Mouse (Mus musculus): ENCODE measurements at regions not wholly inside any gene's neighbourhood (a gene's known extent, or its start where the extent isn't known, plus 50 kb on each side); places are given as distances from the start of the nearest gene placed in this dataset.

DNA sequence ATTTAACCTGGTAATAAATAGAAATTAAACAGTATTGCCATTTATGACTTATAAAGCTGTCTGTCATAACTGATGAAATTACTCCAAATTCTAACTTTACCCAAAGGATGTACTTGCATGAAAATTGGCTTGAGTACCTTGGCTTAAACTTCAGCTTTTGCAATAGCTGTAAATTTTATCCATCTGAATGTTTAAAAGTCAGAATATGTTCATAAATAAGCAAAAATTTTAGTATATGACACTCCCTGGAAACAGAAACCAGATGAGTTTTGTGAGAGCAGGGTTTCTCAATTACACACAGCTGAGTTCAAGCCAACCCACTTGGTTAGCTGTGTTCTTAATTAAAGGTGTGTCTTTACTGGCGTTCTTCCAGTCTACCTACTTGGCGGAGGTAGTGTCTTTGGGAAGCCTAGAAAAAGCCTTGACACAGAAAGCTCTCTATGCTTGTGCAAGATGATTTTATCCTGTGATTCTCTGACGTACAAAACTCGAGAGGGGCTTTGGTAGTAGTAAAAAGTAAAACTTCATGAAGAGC is 311.4 kb upstream of the Cxadr start:
- no peak for ATAC-seq (ENCODE audit: insufficient number of reproducible peaks, low FRiP score, low TSS enrichment, low read depth)
- Histone ChIP-seq H3K9ac (no peak overlapping the region), H3K4me3 (no peak overlapping the region), H3K36me3 (no peaks in the 10 kb centered on the region), H3K4me2 (no peak overlapping the region), H3K27me3 (no peaks in the 10 kb centered on the region), H3K4me1 (no peaks in the 10 kb centered on the region), H3K27ac (peak overlapping the region; percentile 63), H3K9me3 (no peaks in the 10 kb centered on the region)
- 40% methylated on average over 4 of the region's 4 CpGs for WGBS

- H3K36me3 ChIP-seq: no peaks in the 10 kb centered on the region
- H3K4me2 ChIP-seq: no peak overlapping the region
- 97% methylated on average over 5 of the region's 5 CpGs for WGBS
- H3K9me3 ChIP-seq: no peaks in the 10 kb centered on the region
- H3K27me3 ChIP-seq: no peaks in the 10 kb centered on the region
- ATAC-seq (ENCODE audit: insufficient number of reproducible peaks, low FRiP score, low TSS enrichment, low read depth): no peak
- H3K27ac ChIP-seq: 0 out of 2 replicates have a peak overlapping the region, but pooled peaks have one; percentile 47
- no peak overlapping the region for H3K9ac ChIP-seq
- H3K4me1 ChIP-seq: no peaks in the 10 kb centered on the region
- H3K4me3 ChIP-seq: no peak overlapping the region
Measured at GRCm38 (mm10) chr16:77989139-77989538, 312.1 kb upstream of the Cxadr start.

DNA sequence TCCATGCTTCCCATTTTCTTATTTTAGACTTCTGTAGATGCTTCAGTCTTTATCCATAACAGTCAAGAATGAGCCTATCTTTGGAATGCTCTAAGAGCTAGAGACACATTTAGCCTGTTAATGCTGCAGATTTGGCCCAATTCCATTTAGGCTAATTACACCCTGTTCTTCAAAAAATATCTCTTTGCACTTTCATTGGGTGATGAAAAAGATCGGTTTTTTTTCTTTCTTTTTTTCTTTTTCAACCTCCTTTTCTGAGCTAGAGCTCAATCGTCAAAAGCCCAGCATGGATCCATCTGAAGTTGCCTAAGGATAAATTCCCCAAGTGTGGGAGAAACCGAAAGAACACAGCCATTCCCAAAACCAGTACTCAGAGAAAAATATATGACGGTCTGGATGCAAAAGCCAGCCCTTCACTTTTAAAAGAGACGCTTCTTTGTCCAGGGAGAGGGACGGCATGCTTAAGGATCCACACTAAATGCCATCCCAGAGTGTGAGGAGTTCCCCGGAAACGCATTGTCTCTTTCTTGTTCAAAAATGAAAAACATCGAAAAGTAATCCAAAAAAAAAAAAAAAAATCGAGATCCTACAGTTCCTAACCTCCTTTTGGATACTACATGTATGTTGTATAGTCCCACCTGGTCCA is 314.3 kb upstream of the Cxadr start:
- Histone ChIP-seq H3K9ac (no peak overlapping the region), H3K27me3 (no peaks in the 10 kb centered on the region), H3K9me3 (no peaks in the 10 kb centered on the region), H3K36me3 (no peaks in the 10 kb centered on the region), H3K4me2 (no peak overlapping the region), H3K4me3 (no peak overlapping the region), H3K4me1 (no peaks in the 10 kb centered on the region), H3K27ac (peak overlapping the region; percentile 8; the same call in 1 of the 2 replicates)
- WGBS: 68% methylated on average over 10 of the region's 10 CpGs
- ATAC-seq (ENCODE audit: insufficient number of reproducible peaks, low FRiP score, low TSS enrichment, low read depth): no peak

- no peak overlapping the region for H3K4me3 ChIP-seq
- no peaks in the 10 kb centered on the region for H3K36me3 ChIP-seq
- H3K9ac ChIP-seq: no peak overlapping the region
- WGBS: 79% methylated on average over 1 of the region's 1 CpGs
- H3K4me1 ChIP-seq: no peaks in the 10 kb centered on the region
- ATAC-seq (ENCODE audit: insufficient number of reproducible peaks, low FRiP score, low TSS enrichment, low read depth): no peak
- H3K4me2 ChIP-seq: no peak overlapping the region
- no peaks in the 10 kb centered on the region for H3K27me3 ChIP-seq
- H3K9me3 ChIP-seq: no peaks in the 10 kb centered on the region
- H3K27ac ChIP-seq: no peak overlapping the region
Measured at GRCm38 (mm10) chr16:77948785-77949184, 346.9 kb upstream of the Gm11146 start.

DNA sequence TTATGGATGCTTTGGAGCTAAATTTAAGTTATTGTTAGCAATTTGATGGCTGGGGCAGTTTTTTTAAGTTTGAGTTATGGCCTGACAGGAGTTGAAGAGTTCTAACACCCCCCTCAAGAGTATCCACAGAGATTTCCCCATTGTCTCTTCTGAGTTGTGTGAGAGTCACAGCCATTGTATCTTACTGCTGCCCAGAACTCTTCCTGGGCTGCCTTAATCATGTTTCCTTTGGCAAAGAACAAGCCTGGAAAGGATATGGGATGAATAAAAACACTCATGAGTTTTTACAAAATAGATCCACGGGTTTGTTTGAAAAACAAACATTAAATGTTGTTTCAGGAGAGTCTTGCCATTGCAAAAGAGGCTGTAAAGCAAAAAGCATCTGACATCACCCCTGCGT is 343.5 kb upstream of the Gm11146 start:
- no peak for ATAC-seq (ENCODE audit: insufficient number of reproducible peaks, low FRiP score, low TSS enrichment, low read depth)
- no peaks in the 10 kb centered on the region for H3K27me3 ChIP-seq
- no peak overlapping the region for H3K4me3 ChIP-seq
- no peak overlapping the region for H3K4me2 ChIP-seq
- H3K27ac ChIP-seq: no peak overlapping the region
- no peaks in the 10 kb centered on the region for H3K9me3 ChIP-seq
- H3K9ac ChIP-seq: no peak overlapping the region
- 40% methylated on average over 2 of the region's 2 CpGs for WGBS
- H3K4me1 ChIP-seq: no peaks in the 10 kb centered on the region
- no peaks in the 10 kb centered on the region for H3K36me3 ChIP-seq

DNA sequence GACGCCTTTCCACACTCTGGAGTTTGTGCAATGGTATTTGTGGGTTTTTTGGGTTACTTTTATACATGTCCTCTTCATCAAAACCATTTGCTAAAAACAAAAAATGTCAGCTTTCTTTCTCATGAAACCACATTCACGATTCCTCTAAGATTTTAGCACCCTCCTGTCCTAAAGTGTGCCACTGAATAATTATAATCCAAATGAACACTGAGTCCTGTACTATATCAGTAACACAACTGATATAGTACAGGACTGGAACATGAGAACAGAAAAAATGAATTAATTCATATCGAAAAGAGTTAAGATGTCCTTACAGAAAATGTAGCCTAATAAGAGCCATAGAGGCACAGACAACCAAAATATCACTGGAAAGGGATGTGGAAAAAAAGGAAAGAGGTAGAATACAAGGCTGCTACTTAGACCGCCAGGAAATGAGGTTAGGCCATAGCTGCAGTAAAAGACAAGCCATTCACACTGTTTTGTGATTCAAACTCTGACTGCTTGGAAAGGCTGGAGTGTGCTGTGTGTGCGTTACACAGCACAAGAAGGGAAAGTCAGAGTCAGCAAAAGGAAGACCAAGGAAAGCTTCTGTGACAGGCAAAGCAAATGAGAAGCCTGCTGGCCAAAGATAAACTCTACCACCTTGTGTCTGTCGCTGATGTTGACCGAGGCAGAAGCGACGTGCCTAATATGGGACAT is 329.3 kb upstream of the Gm11146 start:
- no peaks in the 10 kb centered on the region for H3K9me3 ChIP-seq
- no peaks in the 10 kb centered on the region for H3K36me3 ChIP-seq
- 65% methylated on average over 9 of the region's 9 CpGs for WGBS
- H3K4me2 ChIP-seq: no peak overlapping the region
- no peaks in the 10 kb centered on the region for H3K27me3 ChIP-seq
- no peak for ATAC-seq (ENCODE audit: insufficient number of reproducible peaks, low FRiP score, low TSS enrichment, low read depth)
- no peak overlapping the region for H3K27ac ChIP-seq
- H3K9ac ChIP-seq: no peak overlapping the region
- H3K4me3 ChIP-seq: no peak overlapping the region
- H3K4me1 ChIP-seq: no peaks in the 10 kb centered on the region

DNA sequence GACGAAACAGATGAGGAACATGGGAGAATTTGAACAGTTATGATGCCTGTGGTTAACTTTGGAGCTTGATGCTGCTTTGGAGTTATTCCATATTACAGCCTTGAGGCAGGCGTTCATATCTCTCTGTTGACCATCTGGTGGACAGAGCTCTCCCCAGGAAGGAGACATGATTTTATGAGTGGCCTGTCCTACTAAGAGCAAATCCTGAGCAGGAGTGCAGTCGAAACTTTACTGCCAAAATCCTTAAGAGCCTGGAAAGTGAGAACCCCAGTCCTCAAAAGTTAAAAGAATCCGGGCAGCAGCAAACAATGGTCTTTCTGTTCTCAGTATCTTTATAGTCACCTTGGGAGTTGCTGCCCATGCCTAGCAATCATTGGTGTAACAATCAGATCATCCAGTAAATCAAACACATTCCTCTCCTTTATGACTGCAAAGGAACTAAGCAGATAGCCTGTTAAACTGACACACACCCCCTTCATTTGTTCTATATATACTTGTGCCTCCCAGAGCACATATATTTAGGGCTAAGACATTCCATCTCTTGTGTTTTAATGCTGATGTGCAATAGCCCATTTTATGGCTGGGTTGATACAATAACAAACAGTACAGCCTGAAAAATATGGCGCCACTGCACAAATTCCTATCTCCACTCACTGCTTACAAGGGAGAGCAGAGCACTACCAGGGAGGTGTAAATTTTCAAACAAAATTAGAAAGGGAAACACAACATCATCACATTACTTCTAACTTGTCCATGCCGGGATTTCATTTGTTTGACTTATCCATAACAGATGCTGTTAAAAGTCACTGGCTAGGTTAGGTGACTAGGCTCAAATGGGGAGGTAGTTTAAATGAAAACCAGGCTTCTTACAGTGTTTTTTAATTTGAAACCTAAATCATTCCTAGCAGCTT is 312.5 kb upstream of the Gm11146 start:
- peak; percentile 79; the same call in 1 of the 2 replicates for ATAC-seq (ENCODE audit: insufficient number of reproducible peaks, low FRiP score, low TSS enrichment, low read depth)
- Histone ChIP-seq H3K4me3 (no peak overlapping the region), H3K27me3 (no peaks in the 10 kb centered on the region), H3K4me1 (0 out of 2 replicates have a peak, but pooled peaks cover 3% of the 10 kb centered on the region), H3K27ac (no peak overlapping the region; the same call in 1 of the 2 replicates), H3K9ac (no peak overlapping the region), H3K9me3 (no peaks in the 10 kb centered on the region), H3K36me3 (no peaks in the 10 kb centered on the region), H3K4me2 (no peak overlapping the region)
- 34% methylated on average over 6 of the region's 6 CpGs for WGBS

- H3K27me3 ChIP-seq: no peaks in the 10 kb centered on the region
- H3K27ac ChIP-seq: no peak overlapping the region
- WGBS: 49% methylated on average over 2 of the region's 2 CpGs
- no peak overlapping the region for H3K4me2 ChIP-seq
- no peaks in the 10 kb centered on the region for H3K36me3 ChIP-seq
- H3K4me3 ChIP-seq: no peak overlapping the region
- H3K9me3 ChIP-seq: no peaks in the 10 kb centered on the region
- H3K4me1 ChIP-seq: no peaks in the 10 kb centered on the region
- no peak for ATAC-seq (ENCODE audit: insufficient number of reproducible peaks, low FRiP score, low TSS enrichment, low read depth)
- no peak overlapping the region for H3K9ac ChIP-seq
Measured at GRCm38 (mm10) chr16:77894247-77894646, 292.4 kb upstream of the Gm11146 start.

DNA sequence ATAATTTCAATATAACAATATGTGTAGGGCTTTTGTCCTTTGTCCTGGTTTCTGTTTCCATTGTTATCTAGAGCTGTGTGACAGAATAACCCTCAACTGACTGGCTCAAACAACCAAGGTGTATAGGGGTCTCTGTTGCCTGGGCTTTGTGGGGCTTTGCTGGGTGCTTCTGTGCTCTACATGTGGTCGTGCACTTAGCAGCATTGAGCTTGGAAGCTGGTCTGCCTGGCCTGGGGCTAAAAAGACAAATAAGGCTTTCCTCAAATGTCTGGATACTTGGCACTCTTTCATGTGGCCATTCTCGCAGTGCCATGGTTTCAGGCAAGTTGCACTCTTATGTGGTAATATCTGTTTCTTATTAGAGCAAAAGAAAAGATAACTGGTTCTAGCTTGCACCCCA is 291.8 kb upstream of the Gm11146 start:
- Histone ChIP-seq H3K9ac (no peak overlapping the region), H3K36me3 (no peaks in the 10 kb centered on the region), H3K9me3 (no peaks in the 10 kb centered on the region), H3K4me2 (no peak overlapping the region), H3K27ac (no peak overlapping the region), H3K4me3 (no peak overlapping the region), H3K27me3 (no peaks in the 10 kb centered on the region), H3K4me1 (no peaks in the 10 kb centered on the region)
- ATAC-seq (ENCODE audit: insufficient number of reproducible peaks, low FRiP score, low TSS enrichment, low read depth): no peak
- 29% methylated on average over 2 of the region's 2 CpGs for WGBS

DNA sequence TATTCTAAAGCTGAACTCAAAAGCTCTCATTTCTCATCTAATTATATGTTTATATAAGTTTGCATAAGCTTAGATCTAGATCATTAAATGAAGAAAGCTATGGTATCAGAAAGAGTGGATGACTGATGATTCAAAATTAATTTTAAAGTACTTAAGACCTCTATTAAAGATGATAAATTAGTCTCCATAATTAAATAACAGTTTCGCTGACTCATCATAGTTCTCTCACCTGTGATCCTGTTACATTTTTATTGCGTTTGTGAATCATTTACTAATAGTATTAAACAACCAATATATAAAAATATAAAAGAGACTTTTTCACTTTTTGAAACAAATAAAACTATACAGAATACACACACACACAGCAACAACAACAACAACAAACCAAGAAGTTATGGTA is 290.8 kb upstream of the Gm11146 start:
- Histone ChIP-seq H3K4me3 (no peak overlapping the region), H3K4me1 (no peaks in the 10 kb centered on the region), H3K9me3 (no peaks in the 10 kb centered on the region), H3K9ac (no peak overlapping the region), H3K27ac (no peak overlapping the region), H3K36me3 (no peaks in the 10 kb centered on the region), H3K4me2 (no peak overlapping the region), H3K27me3 (no peaks in the 10 kb centered on the region)
- no peak for ATAC-seq (ENCODE audit: insufficient number of reproducible peaks, low FRiP score, low TSS enrichment, low read depth)
- whole genome bisulfite sequencing: 79% methylated on average over 2 of the region's 2 CpGs

DNA sequence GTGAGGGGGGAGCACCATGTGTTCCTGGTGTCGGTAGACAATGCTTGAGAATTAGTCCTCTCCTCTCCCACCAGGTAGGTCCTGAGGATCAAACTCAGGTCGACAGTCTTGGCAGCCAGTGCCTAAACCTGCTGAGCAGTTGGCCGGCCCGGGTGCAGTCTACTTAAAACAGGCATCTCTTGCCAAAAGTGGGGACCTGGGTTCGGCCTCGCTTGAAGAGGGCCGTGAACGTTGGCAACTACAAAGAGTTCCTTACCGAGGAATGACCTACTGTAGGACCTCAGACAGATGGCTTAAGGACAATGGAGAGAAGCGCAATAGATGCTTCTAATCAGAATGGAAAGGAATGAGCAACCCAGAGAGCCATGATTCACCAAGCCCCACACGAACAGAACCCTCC is 287.5 kb upstream of the Gm11146 start:
- Histone ChIP-seq H3K4me1 (no peaks in the 10 kb centered on the region), H3K27me3 (no peaks in the 10 kb centered on the region), H3K4me3 (no peak overlapping the region), H3K36me3 (no peaks in the 10 kb centered on the region), H3K4me2 (no peak overlapping the region), H3K9ac (no peak overlapping the region), H3K9me3 (no peaks in the 10 kb centered on the region), H3K27ac (no peak overlapping the region)
- no peak for ATAC-seq (ENCODE audit: insufficient number of reproducible peaks, low FRiP score, low TSS enrichment, low read depth)
- WGBS: 83% methylated on average over 11 of the region's 11 CpGs
